In the genomic region with DNA sequence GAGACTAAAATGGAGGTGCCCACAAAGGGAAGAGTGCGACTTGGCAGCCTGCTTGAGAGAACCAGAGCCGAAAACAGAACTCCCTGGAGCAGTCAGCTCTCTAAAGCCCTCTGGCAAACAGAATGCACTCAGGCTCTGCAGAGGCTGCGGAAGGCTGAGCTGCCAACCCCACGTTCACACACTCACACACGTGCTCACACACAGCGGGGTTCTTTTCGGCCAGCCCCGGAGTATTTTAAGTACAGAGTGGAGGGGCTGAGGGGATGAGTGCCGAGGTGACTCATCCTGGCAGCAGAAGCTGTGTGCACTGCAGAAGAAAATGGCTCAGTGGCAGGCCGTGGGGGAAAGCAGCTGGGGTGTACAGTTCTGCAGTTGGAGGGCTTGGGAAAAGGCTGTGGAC, we compare ENCODE assay signal across 8 mouse cellular contexts. TPM values are rescaled to one million over a fixed set of nuclear protein-coding genes. Genes with fewer than 3 reads are reported as not detected.
DNase-seq lines count a peak whose midpoint lies in the region; ATAC-seq and TF ChIP-seq lines count a peak whose summit lies in the region.

No protein-coding gene starts in this region.

- peak overlapping the region; percentile 90 for H3K27ac ChIP-seq in kidney, embryonic 16.5 days (ENCODE audit: low read length)
- H3K27ac ChIP-seq in lung, postnatal 0 days (ENCODE audit: low read length), result peak overlapping the region; percentile 60; the same call in 1 of the 2 replicates
- H3K27ac ChIP-seq in stomach, embryonic 15.5 days, result peak overlapping the region; percentile 62

- H3K4me1 ChIP-seq in kidney, embryonic 16.5 days (ENCODE audit: insufficient read depth, low read length), result 0 out of 2 replicates have a peak, but pooled peaks cover 2% of the 10 kb centered on the region
- no peaks in the 10 kb centered on the region for H3K4me1 ChIP-seq in lung, postnatal 0 days (ENCODE audit: insufficient read depth, low read depth, low read length)
- peaks cover 10% of the 10 kb centered on the region for H3K4me1 ChIP-seq in stomach, embryonic 15.5 days

- H3K4me2 ChIP-seq in kidney, embryonic 16.5 days (replicated peaks; ENCODE audit: low read depth, low read length), result peak overlapping the region; percentile 39
- peak overlapping the region; percentile 14; the same call in 1 of the 2 replicates for H3K4me2 ChIP-seq in lung, postnatal 0 days (replicated peaks; ENCODE audit: low read depth, low read length)
- peak overlapping the region; percentile 38 for H3K4me2 ChIP-seq in stomach, embryonic 15.5 days

- no peak for TF ChIP-seq EP300 in lung, postnatal 0 days (IDR thresholded peaks at IDR 0.05)

- H3K36me3 ChIP-seq in kidney, embryonic 16.5 days (ENCODE audit: insufficient read depth, low read length), result no peaks in the 10 kb centered on the region
- H3K36me3 ChIP-seq in lung, postnatal 0 days (ENCODE audit: insufficient read depth, low read length), result no peaks in the 10 kb centered on the region
- H3K36me3 ChIP-seq in stomach, embryonic 15.5 days, result no peaks in the 10 kb centered on the region

- peak; percentile 82 for DNase-seq in layer of hippocampus, adult 11-12 months (ENCODE audit: low spot score)
- no peak for DNase-seq in layer of hippocampus, adult 9-10 months (ENCODE audit: low spot score)
- DNase-seq in cerebellum, postnatal 10 days, result peak; percentile 75 to 79
- peak; percentile 77 for DNase-seq in heart, adult 9 months (ENCODE audit: low spot score in 2 of 2)
- DNase-seq in lung, postnatal 0 days (ENCODE audit: low spot score), result peak; percentile 85
- no peak for DNase-seq in ovary, postnatal 10 days (ENCODE audit: low spot score)

- peak overlapping the region; percentile 20 for H3K4me3 ChIP-seq in kidney, embryonic 16.5 days (ENCODE audit: low read length)
- no peak overlapping the region for H3K4me3 ChIP-seq in lung, postnatal 0 days (ENCODE audit: low read depth, low read length)
- H3K4me3 ChIP-seq in stomach, embryonic 15.5 days (replicated peaks), result no peak overlapping the region

- H3K27me3 ChIP-seq in kidney, embryonic 16.5 days (ENCODE audit: insufficient read depth, low read length), result peaks cover 16% of the 10 kb centered on the region
- 0 out of 2 replicates have a peak, but pooled peaks cover 3% of the 10 kb centered on the region for H3K27me3 ChIP-seq in lung, postnatal 0 days (replicated peaks; ENCODE audit: insufficient read depth, low read length)
- H3K27me3 ChIP-seq in stomach, embryonic 15.5 days (replicated peaks), result peaks cover 10% of the 10 kb centered on the region

- TF ChIP-seq CTCF in lung, postnatal 0 days (IDR thresholded peaks at IDR 0.05), result no peak

- 23% methylated on average over 10 of the region's 10 CpGs for WGBS in kidney, embryonic 16.5 days
- WGBS in lung, postnatal 0 days, result 29% methylated on average over 10 of the region's 10 CpGs
- WGBS in stomach, embryonic 15.5 days, result 32% methylated on average over 10 of the region's 10 CpGs

- peak overlapping the region; percentile 46 for H3K9ac ChIP-seq in kidney, embryonic 16.5 days (replicated peaks; ENCODE audit: low read length)
- H3K9ac ChIP-seq in lung, postnatal 0 days (replicated peaks; ENCODE audit: low read depth), result no peak overlapping the region
- H3K9ac ChIP-seq in stomach, embryonic 15.5 days, result no peak overlapping the region

- no peaks in the 10 kb centered on the region for H3K9me3 ChIP-seq in kidney, embryonic 16.5 days (ENCODE audit: low read length)
- no peaks in the 10 kb centered on the region for H3K9me3 ChIP-seq in lung, postnatal 0 days (ENCODE audit: low read length)
- no peaks in the 10 kb centered on the region for H3K9me3 ChIP-seq in stomach, embryonic 15.5 days

- no peak for ATAC-seq in kidney, embryonic 16.5 days (ENCODE audit: low FRiP score, low TSS enrichment)
- peak; percentile 24 for ATAC-seq in lung, postnatal 0 days
- no peak for ATAC-seq in stomach, embryonic 15.5 days (ENCODE audit: insufficient read depth, low FRiP score, low read depth)

RNA-seq across cellular contexts. Expression of a gene that starts 3.6 kb away (rescaled TPM):
- polyA plus RNA-seq in kidney, embryonic 16.5 days (2015; fragmentation: Nextera tagmentation; extraction: Ambion mirVana), result 232 and 240 TPM in 2 replicates
- polyA plus RNA-seq in lung, postnatal 0 days (2015; fragmentation: Nextera tagmentation; extraction: Ambion mirVana), result 359 and 444 TPM in 2 replicates
- polyA plus RNA-seq in stomach, embryonic 15.5 days (2015; fragmentation: Nextera tagmentation; extraction: Ambion mirVana), result 143 and 162 TPM in 2 replicates

Comparison
In these comparisons a context has a peak if more than half of its experiments do, and no peak if none do; other contexts are left out.
1. DNase-seq: peak in layer of hippocampus, adult 11-12 months (single experiment), cerebellum, postnatal 10 days (2 of 2), heart, adult 9 months (2 of 2) and lung, postnatal 0 days (single experiment); none in layer of hippocampus, adult 9-10 months (single experiment) and ovary, postnatal 10 days (single experiment).
2. Peak in every context shown above with its lines, with median percentiles within 50 percentile points of each other: H3K27ac ChIP-seq and H3K4me2 ChIP-seq.